Mouse (Mus musculus) right cerebral cortex, postnatal 14 days (tissue): Measurements from ENCODE around the gene C1qa.
A peak's percentile ranks its signal among the peaks of the same experiment; 100 is the strongest.

Experiments
- DNase-seq: peaks from one replicate; pipeline ENCODE4 v3.0.0; 2022

Gene C1qa

DNA sequence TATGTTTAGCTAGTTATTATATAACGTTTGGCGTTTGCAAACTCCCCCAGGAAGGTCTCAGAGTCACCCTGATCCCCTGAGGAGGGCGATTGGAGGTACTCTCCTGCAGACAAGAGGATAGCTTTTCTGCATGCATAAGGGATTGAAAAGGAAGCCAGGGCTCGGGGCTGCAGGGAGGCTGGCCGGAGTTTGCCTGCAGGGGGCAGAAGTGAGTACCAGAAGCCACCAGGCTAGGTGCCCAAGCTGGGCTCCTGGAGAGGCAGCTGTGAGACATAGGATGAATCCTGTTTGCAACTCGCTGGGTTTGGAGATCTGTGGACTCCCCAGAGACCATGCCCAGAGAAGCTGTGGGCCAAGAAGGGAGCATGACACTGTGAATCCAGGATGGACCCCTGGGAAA, 43.5 kb downstream of the C1qa start:
- peak; percentile 62 for DNase-seq

DNA sequence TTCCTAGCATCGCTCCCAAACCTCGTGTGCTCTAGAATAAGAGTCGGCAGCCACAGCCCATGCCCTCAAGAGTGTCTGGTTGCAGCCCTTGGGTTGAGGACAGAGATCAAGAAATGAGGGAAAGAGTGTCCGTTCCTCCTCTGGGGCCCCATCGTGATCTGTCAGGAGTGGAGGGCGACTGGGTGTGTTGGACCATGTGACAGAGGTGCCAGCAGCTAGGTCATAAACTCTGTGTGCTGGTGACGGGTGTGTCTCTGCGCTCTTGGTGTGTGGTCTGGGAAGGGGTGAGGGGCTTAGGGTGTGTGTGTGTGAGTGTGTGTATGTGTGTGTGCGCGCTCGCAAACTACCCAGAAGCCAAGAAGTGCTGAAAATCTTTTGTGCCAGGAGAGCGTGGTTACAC, 45.6 kb downstream of the C1qa start:
- no peak for DNase-seq

DNA sequence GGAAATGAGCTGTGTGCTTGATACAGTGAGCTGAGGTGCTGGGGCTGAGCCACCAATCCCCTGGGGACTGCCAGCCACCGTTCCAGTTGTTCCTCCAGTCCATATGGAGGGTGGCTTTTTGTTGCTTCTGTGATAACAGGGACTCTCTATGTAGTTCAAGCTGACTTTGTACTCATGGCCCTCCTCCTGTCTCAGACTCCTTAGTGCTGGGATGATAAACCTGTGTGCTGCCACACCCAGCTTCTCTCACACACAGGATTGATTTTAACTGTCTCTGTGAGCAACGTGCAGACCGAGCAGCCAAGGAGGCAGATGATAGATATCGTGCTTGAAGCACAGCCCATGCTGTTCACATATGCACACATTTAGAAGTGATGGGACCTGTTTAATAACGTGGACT, 46.5 kb downstream of the C1qa start:
- no peak for DNase-seq

DNA sequence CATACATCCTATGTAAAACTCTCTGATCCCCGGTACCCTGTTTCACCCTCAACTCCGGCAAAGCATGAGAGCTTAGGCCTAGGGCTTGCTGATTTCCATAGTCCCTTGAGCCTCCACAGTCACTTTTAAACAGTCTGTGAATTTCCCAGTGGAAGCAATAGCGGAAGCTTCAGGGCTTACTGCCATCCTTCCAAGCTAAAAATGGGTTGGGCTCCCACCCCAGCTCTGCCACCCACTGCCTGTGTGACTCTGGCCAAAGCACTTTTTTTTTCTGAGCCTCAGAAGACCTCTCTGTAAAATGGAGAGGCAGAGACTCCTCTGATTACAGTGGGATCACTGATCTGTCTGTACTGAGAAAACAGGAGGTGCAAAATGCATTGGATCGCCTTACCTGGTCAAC, 50.0 kb downstream of the C1qa start:
- no peak for DNase-seq

DNA sequence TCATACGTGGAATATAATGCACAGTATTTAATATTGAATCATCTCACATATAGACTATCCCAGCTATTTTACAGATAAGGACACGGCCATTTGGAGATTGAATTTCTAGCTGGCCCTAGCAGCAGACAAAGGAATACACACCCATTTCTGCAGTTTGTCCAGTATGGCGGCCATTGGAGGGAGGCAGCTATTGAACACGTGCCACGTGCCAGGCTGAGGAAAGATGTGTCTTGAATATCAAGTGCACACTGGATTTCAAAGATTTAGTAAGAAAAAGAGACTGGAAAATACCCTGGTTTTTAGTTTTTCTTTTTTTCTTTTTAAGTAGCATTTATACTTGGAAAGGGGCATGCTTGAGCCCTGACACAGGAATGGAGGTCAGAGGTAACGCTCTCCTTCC, 51.4 kb downstream of the C1qa start:
- no peak for DNase-seq
